Comparison of ENCODE assay signal across 23 mouse cellular contexts in the genomic region with DNA sequence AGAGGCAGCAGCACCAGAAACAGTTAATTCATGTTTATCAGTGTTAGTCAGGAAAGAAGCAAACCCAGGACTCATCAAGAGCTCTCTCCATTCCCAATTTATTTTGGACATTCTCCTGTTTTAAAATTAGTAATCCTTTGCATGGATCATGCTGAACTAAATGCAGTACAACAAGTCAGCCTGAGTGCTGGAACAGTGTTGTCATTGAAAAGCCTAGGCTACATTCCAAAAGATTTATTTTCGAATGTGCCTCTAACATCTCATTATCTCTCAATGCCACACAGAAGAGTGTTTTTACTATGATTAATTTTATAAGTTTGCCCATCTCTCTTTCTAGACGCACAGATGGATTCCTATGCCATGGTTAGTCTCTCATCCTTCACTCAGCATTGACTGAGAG. TPM values are rescaled to one million over a fixed set of nuclear protein-coding genes. Genes with fewer than 3 reads are reported as not detected.
A peak's percentile ranks its signal among the peaks of the same experiment; 100 is the strongest.
DNase-seq lines count a peak whose midpoint lies in the region; ATAC-seq lines count a peak whose summit lies in the region.
"Had no signal": no experiment of that assay in that cellular context is flagged by ENCODE, and none has a peak within 500 bp of the region (broad histone marks: within the 10 kb centered on the region; RNA-seq: fewer than 3 reads in every experiment).

No protein-coding gene starts in this region.

- peak; percentile 81 for ATAC-seq in frontal cortex, adult (ENCODE audit: low TSS enrichment)
- ATAC-seq: activated CD4-positive, CD25-positive, alpha-beta regulatory T cell, adult 4 months; forebrain, embryonic 15.5 days had no signal

- no peak for DNase-seq in frontal cortex, postnatal 25 days (ENCODE audit: low spot score in 2 of 2)
- peak; percentile 7 for DNase-seq in left cerebral cortex, adult 11 months (ENCODE audit: low spot score)
- no peak for DNase-seq in left cerebral cortex, adult 18-20 months (ENCODE audit: low spot score in 2 of 2)
- DNase-seq in MEL-GATA-1-ER (ENCODE audit: extremely low read depth, low read depth) = peak; percentile 14
- DNase-seq in c-Kit-positive CD71-positive TER-119-positive erythroid progenitor cells, embryonic 14.5 days (ENCODE audit: low spot score) = no peak
- DNase-seq in kidney, adult 9 months = no peak
- DNase-seq: adrenal gland, adult 8-10 months; adrenal gland, postnatal 25 days; B cell, adult 2 months; cerebellum, adult 11 months; cerebellum, adult 2 months; cerebellum, adult 9-11 months; cerebellum, postnatal 25 days; gastrocnemius, adult 2 months; gastrocnemius, postnatal 14 days; heart, adult 11 months had no signal

RNA-seq across cellular contexts. Expression of gene Cntn3, which starts 27.9 kb away (rescaled TPM):
- total RNA-seq in left cerebral cortex, adult 18-20 months (2021) = 10 to 100 TPM; 22.1 to 28.0 TPM
- total RNA-seq: CH12.LX; common myeloid progenitor, adult 5-6 weeks; G1E; gastrocnemius, adult 2 months; hematopoietic stem cell, adult 5-6 weeks had no signal

Comparison
In these comparisons a context has a peak if more than half of its experiments do, and no peak if none do; other contexts are left out.
1. DNase-seq: peak in left cerebral cortex, adult 11 months (single experiment) and MEL-GATA-1-ER (single experiment); none in frontal cortex, postnatal 25 days (0 of 2), left cerebral cortex, adult 18-20 months (0 of 2), c-Kit-positive CD71-positive TER-119-positive erythroid progenitor cells, embryonic 14.5 days (single experiment) and kidney, adult 9 months (single experiment).